Mouse (Mus musculus) cerebellum, adult 11-12 months (tissue): ENCODE results near the gene Myl9.

Experiments used
- DNase-seq: peaks from one replicate; pipeline ENCODE4 v3.0.0; 2022

Gene Myl9

DNA sequence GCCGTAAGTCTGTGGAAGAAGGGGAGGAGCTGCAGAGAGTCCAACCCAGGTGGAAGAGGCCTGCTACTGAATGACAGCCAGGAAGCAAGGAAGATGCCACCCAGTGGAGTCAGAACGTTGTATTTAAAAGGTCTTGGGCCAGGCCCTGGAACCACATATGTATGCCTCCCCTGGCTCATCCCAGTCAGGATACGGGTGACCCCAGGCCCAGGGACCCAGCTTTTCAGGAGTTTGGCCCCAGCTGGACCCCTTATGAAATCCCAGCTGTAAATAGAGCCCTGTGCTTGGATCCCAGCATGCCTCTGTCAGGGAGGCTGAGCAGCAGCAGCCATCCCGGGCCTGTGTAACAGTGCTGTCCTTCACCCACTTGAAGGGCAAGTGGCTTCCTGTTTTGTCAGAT is 10.5 kb upstream of the Myl9 start:
- no peak for DNase-seq

DNA sequence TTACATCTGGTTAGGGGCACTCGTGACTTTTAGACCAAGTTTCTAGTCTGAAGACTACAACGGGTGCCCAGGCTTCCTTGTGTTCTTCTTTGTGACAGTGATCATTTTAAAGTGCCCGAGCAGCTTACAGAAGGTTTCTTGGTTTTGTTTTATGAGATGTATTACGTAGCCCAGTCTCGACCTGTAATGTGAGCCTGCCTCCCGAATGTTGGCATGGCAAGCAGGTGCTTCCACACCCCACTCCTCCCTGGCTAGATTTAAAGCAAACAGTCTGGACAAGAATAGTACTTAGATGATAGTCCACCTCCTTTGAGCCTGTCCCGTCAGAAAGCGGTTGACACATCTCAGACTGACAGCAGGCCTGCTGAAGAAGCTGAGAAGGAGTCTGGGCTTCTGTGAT is 9.6 kb upstream of the Myl9 start:
- no peak for DNase-seq

DNA sequence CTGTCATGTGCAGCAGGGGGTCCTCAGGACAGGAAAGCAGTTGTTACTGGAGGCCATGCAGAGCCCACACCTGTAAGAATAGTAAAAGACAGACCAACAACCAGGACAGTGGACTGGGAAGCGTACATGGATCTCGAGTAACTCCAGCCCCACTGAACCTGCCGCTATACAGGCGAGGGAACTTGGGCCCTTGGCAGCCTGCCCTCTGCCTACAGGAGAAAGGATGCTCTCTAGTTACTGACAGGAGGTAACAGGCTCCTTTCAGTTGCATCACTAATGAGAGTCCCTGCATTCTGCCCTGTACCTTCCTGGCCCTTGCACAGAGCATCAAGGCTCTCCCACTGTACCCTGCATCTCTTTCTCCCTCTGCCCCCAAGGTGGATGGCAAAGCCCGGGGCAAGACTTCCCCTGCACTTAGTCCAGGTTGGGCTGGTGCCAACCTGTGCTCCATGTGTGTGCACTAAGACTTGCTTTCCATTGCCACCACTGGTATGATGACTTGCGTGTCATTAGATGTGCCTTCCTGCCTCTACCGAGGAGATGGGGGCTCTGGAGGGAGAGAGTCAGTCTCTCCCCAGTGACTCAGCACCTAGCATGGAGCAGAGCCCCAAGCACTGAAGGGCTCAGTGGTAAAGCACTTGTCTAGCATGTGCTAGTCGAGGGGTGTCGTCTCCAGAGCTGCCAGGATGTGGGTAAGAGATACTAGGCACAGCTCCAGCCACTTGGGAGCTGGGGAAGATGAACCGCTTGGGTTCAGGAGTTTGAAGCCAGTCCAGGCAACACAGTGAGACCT is 8.8 kb upstream of the Myl9 start:
- no peak for DNase-seq

DNA sequence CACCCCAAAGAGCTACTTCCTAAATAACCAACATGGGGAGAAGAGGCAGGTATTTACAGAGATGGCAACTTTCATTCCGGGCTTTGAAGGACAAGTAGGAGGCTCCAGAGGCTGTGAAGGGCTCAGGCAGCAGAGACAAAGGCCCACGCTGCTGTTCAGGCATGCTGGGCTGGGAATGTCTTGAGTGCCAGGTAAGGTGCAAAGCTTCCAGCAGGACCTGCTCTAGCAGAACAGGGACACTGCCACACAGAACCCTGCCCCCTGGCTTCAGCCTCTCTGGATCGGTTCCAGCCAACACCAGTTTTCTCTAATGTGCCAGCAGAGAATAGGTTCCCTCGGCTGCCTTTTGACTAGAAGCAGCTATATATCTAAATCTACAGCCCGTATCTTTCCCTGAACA is 8.1 kb upstream of the Myl9 start:
- DNase-seq: no peak

DNA sequence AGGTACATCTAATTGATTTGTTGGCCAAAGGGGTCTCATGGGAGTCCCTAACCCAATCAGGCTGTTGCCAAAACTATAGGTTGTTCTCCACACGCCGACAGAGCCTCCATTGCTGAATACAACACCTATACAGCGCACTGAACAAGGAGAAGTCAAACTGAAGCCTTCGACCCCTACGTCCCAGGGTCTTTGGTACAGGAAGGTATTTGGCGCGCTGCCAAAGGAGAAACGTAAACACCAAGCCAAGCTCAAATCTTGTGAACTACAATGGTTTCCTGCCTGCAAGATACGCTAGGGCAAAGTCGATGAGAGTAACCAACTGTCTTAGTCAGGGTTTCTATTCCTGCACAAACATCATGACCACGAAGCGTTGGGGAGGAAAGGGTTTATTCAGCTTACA is 5.9 kb upstream of the Myl9 start:
- no peak for DNase-seq

DNA sequence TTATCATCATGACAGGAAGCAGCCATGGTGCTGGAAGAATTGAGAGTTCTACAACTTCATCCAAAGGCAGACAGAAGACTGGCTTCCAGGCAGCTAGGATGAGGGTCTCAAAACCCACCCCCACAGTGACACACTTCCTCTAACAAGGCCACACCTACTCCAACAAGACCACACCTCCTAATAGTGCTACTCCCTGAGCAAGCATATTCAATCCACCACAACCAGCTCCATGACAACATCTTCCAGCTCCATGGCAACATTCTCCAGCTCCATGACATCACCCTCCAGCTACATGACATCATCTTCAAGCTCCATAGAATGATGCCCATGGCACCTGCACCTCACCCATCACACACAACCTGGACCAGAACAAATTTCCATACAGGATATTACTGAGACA is 1.8 kb upstream of the Myl9 start:
- no peak for DNase-seq

DNA sequence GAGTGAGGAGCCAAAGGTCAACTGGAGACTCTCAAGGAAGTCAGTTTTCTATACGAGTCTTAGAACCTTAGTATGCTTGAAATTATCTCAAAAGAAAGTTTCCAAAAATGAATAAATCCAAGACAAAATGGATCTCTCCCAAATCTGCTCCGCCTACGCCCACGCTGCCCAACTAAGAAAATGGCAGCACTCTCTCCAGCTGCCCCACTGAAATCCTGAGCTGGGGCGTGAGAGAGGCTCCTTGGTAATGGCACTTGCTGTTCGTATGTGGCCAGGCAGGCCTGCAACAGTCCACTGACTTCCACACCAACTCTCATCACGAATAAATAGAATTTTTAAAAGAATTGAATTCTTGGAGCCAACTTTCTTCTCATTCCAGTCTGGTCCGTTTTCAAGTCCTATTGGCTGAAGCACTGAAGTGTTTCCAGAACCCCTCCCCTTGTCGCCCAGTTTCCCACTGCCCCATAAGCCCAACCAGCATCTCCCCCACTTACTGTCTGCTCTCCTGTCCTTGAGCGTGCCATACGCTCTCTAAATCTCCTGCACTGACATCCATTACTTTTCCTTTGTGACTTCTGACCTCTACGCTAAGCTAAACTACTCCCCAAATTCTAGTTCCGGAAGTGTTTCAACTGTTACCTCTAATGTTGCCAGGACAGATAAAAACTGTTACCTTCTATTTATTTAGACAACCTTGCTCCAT is 1.0 kb upstream of the Myl9 start:
- DNase-seq: no peak

DNA sequence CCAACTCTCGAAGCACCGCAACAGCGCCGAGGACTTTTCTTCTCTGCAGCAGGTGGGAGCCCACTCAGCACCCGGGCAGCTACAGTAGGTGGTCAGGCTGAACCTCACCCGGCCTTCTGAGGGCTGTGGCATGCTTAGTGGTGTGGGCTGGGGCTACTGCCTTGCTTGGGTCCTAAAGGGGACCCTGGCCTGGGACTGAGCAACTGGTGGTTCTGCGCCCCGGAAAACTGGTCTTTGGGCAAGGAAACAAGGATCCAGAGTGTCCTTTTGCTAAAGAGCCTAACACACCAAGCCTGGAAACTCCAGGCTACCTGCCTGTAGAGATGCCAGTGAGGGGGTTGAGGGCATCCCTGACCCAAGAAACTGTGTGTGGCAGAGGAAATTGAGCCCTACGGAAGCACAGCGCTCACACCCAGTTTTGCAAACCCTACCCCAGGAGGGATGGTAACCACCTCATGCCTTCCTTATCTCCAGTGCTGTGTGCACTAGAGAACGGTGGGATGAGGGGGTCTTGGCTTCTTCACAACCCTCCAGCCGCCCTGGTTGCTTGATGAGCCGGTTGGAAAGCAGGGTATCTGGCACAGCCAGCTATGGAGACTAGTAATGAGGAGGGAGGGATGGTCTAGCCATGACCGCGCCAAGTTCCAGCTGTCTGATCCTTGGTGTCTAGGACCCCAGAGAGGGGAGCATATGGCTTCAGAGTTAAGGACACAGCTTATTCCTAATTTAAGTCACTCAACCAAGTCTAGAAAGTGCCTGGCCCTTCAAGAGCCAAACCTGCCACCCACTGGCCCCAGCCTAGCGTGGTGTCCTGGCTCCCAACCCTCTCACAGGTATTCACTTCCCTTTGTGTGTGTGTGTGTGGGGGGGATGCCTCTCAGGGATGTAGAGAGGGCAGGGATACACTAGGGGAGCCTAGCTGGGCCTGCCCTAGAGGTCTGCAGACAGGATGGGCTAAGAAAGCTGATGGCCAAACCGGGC is 525 bp downstream of the Myl9 start:
- DNase-seq: no peak

DNA sequence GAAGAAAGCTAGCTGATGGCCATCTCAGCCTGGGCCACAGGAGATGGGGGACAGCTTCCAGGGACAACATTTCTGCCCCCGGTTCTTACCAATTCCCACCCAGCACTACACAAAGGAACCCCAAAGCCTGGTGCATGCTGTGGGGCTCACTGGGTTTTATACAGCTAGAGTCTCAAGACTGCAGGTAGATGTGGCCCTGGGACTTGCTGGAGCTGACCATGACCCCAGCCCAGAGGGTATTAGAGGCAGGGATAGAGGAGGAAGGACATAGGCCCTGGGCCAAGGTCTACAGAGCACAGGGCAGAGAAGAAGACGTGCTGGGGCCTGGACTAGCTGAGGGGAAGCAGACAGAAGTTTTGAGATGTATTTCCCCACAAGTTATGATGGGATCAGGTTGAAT is 1.7 kb downstream of the Myl9 start:
- DNase-seq: no peak

DNA sequence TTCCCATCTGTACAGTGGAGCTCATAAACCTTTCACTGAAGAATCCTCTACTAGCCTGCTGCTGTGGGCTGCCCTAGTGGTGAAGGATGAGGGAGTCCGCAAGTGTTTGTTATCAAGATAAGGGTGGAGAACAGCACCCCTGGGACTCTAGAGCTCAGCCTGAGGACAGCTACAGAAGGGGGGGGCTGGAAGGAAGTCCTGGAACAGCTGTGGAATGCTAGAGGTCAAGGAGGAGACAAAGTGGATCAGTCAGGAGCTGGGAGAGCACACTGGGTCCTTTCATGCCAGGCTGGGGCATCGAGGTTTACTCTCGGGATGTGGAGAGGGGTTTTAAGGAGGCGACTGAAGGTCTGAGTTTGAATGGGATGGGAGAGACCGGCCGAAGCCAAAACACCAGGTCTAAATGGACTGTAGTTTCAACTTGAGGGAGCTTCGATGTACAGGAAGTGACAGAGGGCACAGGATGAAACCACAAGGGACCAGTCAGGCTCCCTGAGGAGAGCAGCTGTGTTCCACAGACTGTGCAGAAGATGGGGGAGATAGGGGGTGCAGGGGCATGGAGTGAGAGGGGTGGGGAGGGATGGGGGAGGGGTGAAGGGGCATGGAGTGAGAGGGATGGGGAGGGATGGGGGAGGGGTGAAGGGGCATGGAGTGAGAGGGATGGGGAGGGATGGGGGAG is 2.2 kb downstream of the Myl9 start:
- DNase-seq: no peak

DNA sequence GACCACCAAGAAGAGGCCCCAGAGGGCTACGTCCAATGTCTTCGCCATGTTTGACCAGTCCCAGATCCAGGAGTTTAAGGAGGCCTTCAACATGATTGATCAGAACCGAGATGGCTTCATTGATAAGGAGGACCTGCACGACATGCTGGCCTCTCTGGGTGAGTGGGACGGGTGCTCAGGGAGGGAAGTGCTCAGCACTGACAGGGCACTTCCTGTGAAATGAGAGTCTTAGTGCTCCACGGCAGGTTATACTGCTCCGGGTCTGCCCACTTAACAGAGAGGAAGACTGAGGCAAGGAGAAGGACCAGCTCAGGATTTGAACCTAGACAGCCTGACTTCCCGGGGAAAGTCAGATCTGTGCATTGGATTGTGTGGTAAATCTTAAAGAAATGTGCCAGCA is 3.4 kb downstream of the Myl9 start:
- no peak for DNase-seq

DNA sequence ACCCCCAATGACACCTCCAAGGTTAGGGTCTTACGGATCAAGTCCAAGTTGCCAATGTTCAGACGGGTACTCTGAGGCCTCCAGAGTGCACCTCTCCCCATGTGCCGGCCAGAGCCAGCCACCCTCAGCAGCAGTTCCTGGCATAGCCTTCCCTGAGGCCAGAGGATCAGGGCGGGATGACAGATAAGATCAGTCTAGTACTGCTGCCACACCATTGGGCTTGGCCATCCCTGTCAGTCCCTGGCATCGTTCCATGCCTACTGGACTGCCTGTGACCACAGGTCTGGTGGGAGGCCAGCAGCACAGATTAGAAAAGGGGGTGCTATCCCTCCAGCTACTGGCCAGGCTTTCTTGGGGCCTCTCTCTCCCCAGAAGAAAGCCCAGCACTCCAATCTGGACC is 3.8 kb downstream of the Myl9 start:
- DNase-seq: no peak

DNA sequence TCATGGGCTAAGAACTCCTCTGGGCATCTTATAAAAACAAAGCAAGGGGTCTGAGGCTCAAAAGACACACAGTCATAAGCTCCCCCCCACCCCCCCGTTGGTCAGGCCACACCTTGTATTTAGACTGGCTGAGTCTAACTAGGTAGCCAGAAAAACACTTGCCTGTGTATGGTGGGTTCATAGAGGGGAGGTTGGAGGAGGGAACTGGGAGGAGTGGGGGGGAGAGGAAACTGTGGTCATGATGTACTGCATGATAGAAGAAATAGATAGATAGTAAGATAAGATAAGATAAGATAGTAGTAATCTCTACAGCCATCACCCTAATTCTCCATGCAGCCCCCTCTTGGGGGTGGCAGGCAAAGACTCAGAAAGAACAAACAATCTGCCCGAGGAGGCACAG is 4.3 kb downstream of the Myl9 start:
- no peak for DNase-seq

DNA sequence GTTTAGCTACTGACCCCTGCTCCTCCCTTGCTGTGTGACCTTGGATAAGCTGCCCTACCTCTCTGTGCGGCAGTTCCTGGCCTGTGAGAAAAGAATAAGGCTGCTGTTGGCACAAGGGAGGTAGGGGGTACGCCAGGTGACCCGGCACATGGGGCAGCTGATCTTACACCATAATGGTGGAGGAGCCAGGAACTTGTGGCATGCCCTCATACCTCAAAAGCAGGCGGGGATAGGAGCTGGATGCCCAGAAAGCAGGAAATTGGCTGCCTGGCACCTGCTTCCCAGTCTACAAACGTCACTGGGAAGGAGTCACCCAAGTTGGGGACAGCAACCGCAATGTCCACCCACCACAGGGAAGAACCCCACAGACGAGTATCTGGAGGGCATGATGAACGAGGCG is 4.9 kb downstream of the Myl9 start:
- no peak for DNase-seq

DNA sequence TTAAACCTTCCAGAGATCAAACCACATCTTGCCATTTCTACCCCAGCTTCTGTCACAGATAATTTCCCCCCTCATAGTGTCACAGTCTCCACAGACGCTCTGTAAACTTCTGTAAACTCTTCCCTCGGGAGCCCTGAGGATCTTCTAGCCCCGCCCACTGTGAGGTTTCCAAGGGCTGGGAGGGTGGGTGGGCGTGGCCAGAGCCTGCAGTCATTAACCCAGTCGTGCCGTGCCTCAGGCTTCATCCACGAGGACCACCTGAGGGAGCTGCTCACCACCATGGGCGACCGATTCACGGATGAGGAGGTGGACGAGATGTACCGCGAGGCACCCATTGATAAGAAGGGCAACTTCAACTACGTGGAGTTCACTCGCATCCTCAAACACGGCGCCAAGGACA is 5.5 kb downstream of the Myl9 start:
- DNase-seq: no peak

DNA sequence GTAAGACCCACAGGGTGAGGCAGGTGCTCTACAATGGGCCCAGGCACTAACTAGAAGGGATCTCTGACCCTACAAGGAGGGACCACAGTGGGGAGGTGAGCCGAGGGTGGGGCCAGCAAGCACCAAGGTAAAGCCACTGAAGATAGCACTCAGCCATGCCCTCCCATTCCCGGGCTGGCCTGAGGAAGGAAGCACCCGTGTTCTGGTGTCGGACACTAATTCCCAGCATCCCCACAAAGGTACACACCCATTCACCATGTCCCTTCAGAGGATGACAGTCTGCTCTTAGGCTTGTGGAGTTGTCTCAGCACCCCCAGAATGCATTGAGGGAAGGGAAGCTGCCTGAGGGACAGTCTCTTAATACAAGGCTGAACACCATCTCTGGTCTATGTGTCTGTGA is 6.1 kb downstream of the Myl9 start:
- DNase-seq: no peak

DNA sequence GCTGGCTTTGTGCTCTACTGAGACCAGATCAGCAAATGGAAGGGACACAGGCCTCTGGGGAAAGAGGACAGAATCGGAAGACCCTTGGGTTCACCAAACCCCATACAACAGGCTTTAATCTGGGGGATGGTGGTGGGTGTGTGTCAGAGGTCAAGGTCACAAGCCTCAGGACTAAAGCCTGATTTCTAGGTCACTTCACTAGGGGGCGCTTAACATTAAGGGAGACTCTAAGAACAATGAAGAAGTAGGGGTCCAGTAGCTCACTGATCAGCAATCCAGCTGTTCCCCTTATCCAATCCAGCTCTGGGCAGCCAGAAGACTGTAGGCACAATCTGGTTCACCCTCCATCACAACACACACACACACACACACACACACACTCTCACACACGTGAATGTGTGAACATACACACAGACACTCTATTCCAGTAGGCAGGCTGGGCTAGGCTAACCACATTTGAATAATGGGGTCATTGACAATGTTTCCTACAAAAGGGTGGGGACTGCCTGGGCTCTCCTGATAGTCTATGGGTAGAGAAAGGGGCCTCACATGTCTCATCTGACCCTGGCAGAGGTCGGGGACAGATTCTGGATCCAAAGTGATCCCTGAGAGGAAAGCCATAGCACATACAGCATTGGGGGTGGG is 6.7 kb downstream of the Myl9 start:
- no peak for DNase-seq

DNA sequence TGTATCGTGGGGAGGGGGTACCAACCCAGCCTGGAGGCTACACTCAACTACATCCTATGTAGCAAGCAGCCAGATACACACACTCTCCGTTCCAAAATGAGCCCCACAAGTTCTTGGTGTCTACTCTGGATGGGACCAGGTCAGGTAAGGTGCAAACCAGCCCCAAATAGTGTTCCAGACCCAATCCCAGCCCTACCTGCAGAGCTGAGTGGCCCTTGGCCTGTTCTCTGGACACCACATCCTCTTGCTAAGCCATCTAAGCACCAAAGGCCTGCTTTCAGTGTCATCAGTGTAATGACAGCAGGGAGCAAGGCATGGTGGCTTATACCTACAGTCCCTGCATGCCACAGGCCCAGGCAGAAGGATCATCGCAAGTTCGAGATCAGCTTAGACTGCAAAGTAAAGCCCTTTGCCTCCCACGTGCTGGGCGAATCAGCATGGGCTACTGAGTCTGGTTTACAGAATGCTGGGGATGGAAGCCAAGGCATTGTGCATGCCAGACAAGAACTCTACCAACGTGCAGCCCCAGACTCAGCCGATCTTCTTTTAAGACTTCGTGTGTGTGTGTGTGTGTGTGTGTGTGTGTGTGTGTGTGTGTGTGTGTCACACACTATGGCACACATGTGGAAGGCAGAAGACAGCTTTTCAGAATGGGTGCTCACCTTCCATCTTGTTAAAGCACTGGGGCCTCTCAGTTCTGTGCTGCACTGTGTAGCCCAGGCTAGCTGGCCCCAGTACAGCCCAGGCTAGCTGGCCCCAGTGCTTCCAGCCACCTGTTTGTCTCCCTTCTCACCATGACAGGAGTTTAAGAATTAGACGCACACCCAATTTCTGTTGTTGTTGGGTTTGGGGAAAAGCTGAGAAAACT is 7.5 kb downstream of the Myl9 start:
- no peak for DNase-seq

DNA sequence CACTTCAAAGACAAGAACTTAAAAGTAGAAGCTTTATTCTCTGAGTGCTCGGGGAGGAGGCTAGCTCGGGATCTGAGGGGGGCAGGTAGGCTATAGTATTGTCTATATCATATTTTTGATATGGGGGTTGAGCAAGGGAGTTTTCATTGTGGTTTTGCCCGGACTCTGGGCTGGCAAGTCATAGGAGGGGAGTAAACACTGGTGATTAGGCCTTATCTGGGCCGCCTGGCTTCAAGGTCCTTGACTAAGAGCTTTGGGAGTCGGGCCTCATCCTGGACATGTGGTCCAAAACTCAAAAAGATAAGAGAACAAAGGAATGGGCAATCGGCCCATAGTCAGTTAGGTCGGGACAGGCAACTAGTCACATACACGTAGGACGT is 8.1 kb downstream of the Myl9 start:
- DNase-seq: no peak

DNA sequence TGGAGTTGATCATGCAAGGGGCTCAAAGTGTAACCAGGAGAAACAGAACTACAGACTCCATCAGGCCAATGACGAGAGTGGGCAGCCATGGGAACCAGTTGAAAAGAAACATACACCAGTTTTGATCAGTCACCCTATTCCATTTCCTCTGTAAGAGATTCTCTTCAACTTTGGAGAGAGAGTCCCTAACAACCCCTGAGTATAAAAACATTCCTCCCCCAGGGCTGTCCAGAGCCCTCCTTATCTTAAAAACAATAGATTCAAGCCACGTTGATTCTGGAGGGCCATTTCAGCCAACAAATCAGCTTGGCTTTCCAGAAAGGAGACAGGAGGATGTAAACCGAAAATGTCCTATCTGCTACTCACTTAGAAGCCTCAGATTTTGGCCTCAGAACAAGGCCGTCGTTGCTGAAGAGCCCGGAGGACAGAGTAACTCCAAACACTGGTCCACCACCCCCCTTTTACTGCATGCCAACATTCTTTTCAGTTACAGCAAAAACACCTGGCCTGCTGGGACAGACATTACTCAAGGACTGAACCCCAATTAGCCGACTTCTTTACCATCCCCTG is 8.9 kb downstream of the Myl9 start:
- no peak for DNase-seq

DNA sequence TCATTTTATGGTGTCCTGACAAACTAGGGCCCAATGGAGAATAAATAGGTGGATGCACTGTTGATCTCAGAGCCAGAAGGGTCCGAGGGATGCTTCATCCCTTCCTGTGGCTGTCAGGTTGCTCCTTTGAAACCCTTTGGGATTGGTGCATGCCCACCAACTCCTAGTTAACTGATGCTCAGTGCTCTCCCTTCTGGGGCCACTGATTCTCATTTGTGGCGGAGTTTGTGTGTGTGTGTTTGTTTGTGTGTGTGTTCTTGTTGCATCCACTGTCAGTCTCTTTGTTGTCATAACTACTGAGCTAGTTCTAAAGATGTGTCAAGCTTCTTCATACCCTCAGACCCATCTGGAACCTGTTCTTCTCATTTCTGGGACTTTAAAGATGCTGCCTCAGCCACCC is 9.7 kb downstream of the Myl9 start:
- DNase-seq: no peak
